Mouse (Mus musculus): ENCODE measurements around the gene Kcnab3. TPM values are rescaled to one million over a fixed set of nuclear protein-coding genes. Genes with fewer than 3 reads are reported as not detected.

The Kcnab3 gene
- polyA plus RNA-seq, 1 experiment from 2014 or later, result 3.6 TPM

GRCm38 (mm10) chr11:69365722-69366121, 39.7 kb downstream of the Kcnab3 start:
- Histone ChIP-seq H3K27ac (ENCODE audit: low read depth, low read length) (peak overlapping the region; percentile 100), H3K4me1 (ENCODE audit: control insufficient read depth, insufficient read depth, low read length) (peaks cover 33% of the 10 kb centered on the region), H3K9ac (ENCODE audit: low read length) (peak overlapping the region; percentile 55), H3K36me3 (ENCODE audit: control insufficient read depth, insufficient read depth, low read length) (peaks cover 17% of the 10 kb centered on the region), H3K4me3 (ENCODE audit: low read depth, low read length) (peak overlapping the region; percentile 96), H3K9me3 (ENCODE audit: control insufficient read depth, low read length) (no peaks in the 10 kb centered on the region), H3K4me2 (ENCODE audit: low read depth) (peak overlapping the region; percentile 84), H3K27me3 (ENCODE audit: control insufficient read depth, insufficient read depth, low read length) (no peaks in the 10 kb centered on the region)
- 26% methylated on average over 6 of the region's 6 CpGs for WGBS
- no peak for ATAC-seq (ENCODE audit: insufficient read depth, low FRiP score, low TSS enrichment)
- no peak for DNase-seq (ENCODE audit: low spot score)

- Histone ChIP-seq H3K9me3 (ENCODE audit: control insufficient read depth, low read length) (no peaks in the 10 kb centered on the region), H3K4me3 (ENCODE audit: low read depth, low read length) (peak overlapping the region; percentile 96), H3K4me2 (ENCODE audit: low read depth) (peak overlapping the region; percentile 84), H3K9ac (ENCODE audit: low read length) (peak overlapping the region; percentile 55), H3K27me3 (ENCODE audit: control insufficient read depth, insufficient read depth, low read length) (no peaks in the 10 kb centered on the region), H3K27ac (ENCODE audit: low read depth, low read length) (peak overlapping the region; percentile 100), H3K4me1 (ENCODE audit: control insufficient read depth, insufficient read depth, low read length) (peaks cover 39% of the 10 kb centered on the region), H3K36me3 (ENCODE audit: control insufficient read depth, insufficient read depth, low read length) (peaks cover 15% of the 10 kb centered on the region)
- peak; percentile 92 for DNase-seq (ENCODE audit: low spot score)
- ATAC-seq (ENCODE audit: insufficient read depth, low FRiP score, low TSS enrichment), result peak; percentile 80
- 1% methylated on average over 26 of the region's 26 CpGs for WGBS
Observed at GRCm38 (mm10) chr11:69366157-69366854, 40.2 kb downstream of the Kcnab3 start.

GRCm38 (mm10) chr11:69366855-69367615, 41.0 kb downstream of the Kcnab3 start:
- 0% methylated on average over 22 of the region's 22 CpGs for WGBS
- Histone ChIP-seq H3K27ac (ENCODE audit: low read depth, low read length) (peak overlapping the region; percentile 100), H3K4me2 (ENCODE audit: low read depth) (peak overlapping the region; percentile 84), H3K4me1 (ENCODE audit: control insufficient read depth, insufficient read depth, low read length) (peaks cover 47% of the 10 kb centered on the region), H3K9ac (ENCODE audit: low read length) (peak overlapping the region; percentile 99), H3K36me3 (ENCODE audit: control insufficient read depth, insufficient read depth, low read length) (peaks cover 7% of the 10 kb centered on the region), H3K9me3 (ENCODE audit: control insufficient read depth, low read length) (no peaks in the 10 kb centered on the region), H3K27me3 (ENCODE audit: control insufficient read depth, insufficient read depth, low read length) (no peaks in the 10 kb centered on the region), H3K4me3 (ENCODE audit: low read depth, low read length) (peak overlapping the region; percentile 96)
- DNase-seq (ENCODE audit: low spot score), result peak; percentile 53
- ATAC-seq (ENCODE audit: insufficient read depth, low FRiP score, low TSS enrichment), result no peak

- 1% methylated on average over 22 of the region's 22 CpGs for WGBS
- H3K27me3 ChIP-seq (ENCODE audit: control insufficient read depth, insufficient read depth, low read length), result no peaks in the 10 kb centered on the region
- peak overlapping the region; percentile 99 for H3K9ac ChIP-seq (ENCODE audit: low read length)
- H3K4me1 ChIP-seq (ENCODE audit: control insufficient read depth, insufficient read depth, low read length), result peaks cover 50% of the 10 kb centered on the region
- H3K4me3 ChIP-seq (ENCODE audit: low read depth, low read length), result peak overlapping the region; percentile 96
- H3K36me3 ChIP-seq (ENCODE audit: control insufficient read depth, insufficient read depth, low read length), result peaks cover 3% of the 10 kb centered on the region; the same call in 1 of the 2 replicates
- H3K9me3 ChIP-seq (ENCODE audit: control insufficient read depth, low read length), result no peaks in the 10 kb centered on the region
- H3K4me2 ChIP-seq (ENCODE audit: low read depth), result peak overlapping the region; percentile 84
- ATAC-seq (ENCODE audit: insufficient read depth, low FRiP score, low TSS enrichment) (0 out of 2 replicates have a peak, but pooled peaks have one; percentile 25), DNase-seq (ENCODE audit: low spot score) (no peak)
- H3K27ac ChIP-seq (ENCODE audit: low read depth, low read length), result peak overlapping the region; percentile 100
Observed at GRCm38 (mm10) chr11:69367616-69368355, 41.7 kb downstream of the Kcnab3 start.

GRCm38 (mm10) chr11:69368356-69369214, 42.5 kb downstream of the Kcnab3 start:
- peak; percentile 70 for DNase-seq (ENCODE audit: low spot score)
- Histone ChIP-seq H3K27ac (ENCODE audit: low read depth, low read length) (peak overlapping the region; percentile 100), H3K27me3 (ENCODE audit: control insufficient read depth, insufficient read depth, low read length) (no peaks in the 10 kb centered on the region), H3K36me3 (ENCODE audit: control insufficient read depth, insufficient read depth, low read length) (no peaks in the 10 kb centered on the region; the same call in 1 of the 2 replicates), H3K9ac (ENCODE audit: low read length) (peak overlapping the region; percentile 99), H3K4me3 (ENCODE audit: low read depth, low read length) (peak overlapping the region; percentile 96), H3K9me3 (ENCODE audit: control insufficient read depth, low read length) (no peaks in the 10 kb centered on the region), H3K4me1 (ENCODE audit: control insufficient read depth, insufficient read depth, low read length) (peaks cover 50% of the 10 kb centered on the region), H3K4me2 (ENCODE audit: low read depth) (peak overlapping the region; percentile 84)
- under 1% methylated on average over 57 of the region's 106 CpGs for WGBS
- ATAC-seq (ENCODE audit: insufficient read depth, low FRiP score, low TSS enrichment), result peak; percentile 39; the same call in 1 of the 2 replicates

GRCm38 (mm10) chr11:69369215-69369989, 43.3 kb downstream of the Kcnab3 start, which contains the start of gene Chd3:
TSS of gene Chd3 (minus strand) at chr11:69369406.
- 3% methylated on average over 18 of the region's 34 CpGs for WGBS
- Histone ChIP-seq H3K27ac (ENCODE audit: low read depth, low read length) (peak within 1 kb of the TSS; percentile 100), H3K4me1 (ENCODE audit: control insufficient read depth, insufficient read depth, low read length) (peaks cover 47% of the 10 kb centered on the region)

GRCm38 (mm10) chr11:69369990-69370816, 44.1 kb downstream of the Kcnab3 start:
- no peaks in the 10 kb centered on the region for H3K36me3 ChIP-seq (ENCODE audit: control insufficient read depth, insufficient read depth, low read length)
- H3K4me3 ChIP-seq (ENCODE audit: low read depth, low read length), result peak overlapping the region; percentile 96
- peak overlapping the region; percentile 100 for H3K27ac ChIP-seq (ENCODE audit: low read depth, low read length)
- H3K4me1 ChIP-seq (ENCODE audit: control insufficient read depth, insufficient read depth, low read length), result peaks cover 39% of the 10 kb centered on the region
- no peaks in the 10 kb centered on the region for H3K27me3 ChIP-seq (ENCODE audit: control insufficient read depth, insufficient read depth, low read length)
- ATAC-seq (ENCODE audit: insufficient read depth, low FRiP score, low TSS enrichment) (no peak), DNase-seq (ENCODE audit: low spot score) (peak; percentile 7)
- no peaks in the 10 kb centered on the region for H3K9me3 ChIP-seq (ENCODE audit: control insufficient read depth, low read length)
- 34% methylated on average over 2 of the region's 2 CpGs for WGBS
- H3K9ac ChIP-seq (ENCODE audit: low read length), result peak overlapping the region; percentile 99
- H3K4me2 ChIP-seq (ENCODE audit: low read depth), result peak overlapping the region; percentile 84

More at GRCm38 (mm10) chr11:69369215-69369989, 43.3 kb downstream of the Kcnab3 start, which contains the start of gene Chd3:
- Histone ChIP-seq H3K36me3 (ENCODE audit: control insufficient read depth, insufficient read depth, low read length) (no peaks in the 10 kb centered on the region), H3K4me3 (ENCODE audit: low read depth, low read length) (peak within 1 kb of the TSS; percentile 96), H3K9ac (ENCODE audit: low read length) (peak within 1 kb of the TSS; percentile 99), H3K27me3 (ENCODE audit: control insufficient read depth, insufficient read depth, low read length) (no peaks in the 10 kb centered on the region), H3K9me3 (ENCODE audit: control insufficient read depth, low read length) (no peaks in the 10 kb centered on the region), H3K4me2 (ENCODE audit: low read depth) (peak within 1 kb of the TSS; percentile 84)
- DNase-seq (ENCODE audit: low spot score) (peak; percentile 10), ATAC-seq (ENCODE audit: insufficient read depth, low FRiP score, low TSS enrichment) (no peak)
